Mouse (Mus musculus): ENCODE measurements around the gene Atp6v0e2.
"Not testable (repeated sequence)": the region's sequence is repeated elsewhere in the genome, so short reads cannot be mapped to it uniquely, and the experiment has no call there.

Gene Atp6v0e2

GRCm38 (mm10) chr6:48537105-48537954 lies at the start of gene Atp6v0e2:
Atp6v0e2 (plus strand) TSS chr6:48537615.
- peak; percentile 79 for DNase-seq (ENCODE audit: low spot score)

- DNase-seq (ENCODE audit: low spot score), result no peak
Observed at GRCm38 (mm10) chr6:48487747-48488725, 49.4 kb upstream of the Atp6v0e2 start.

GRCm38 (mm10) chr6:48489741-48490140 lies 47.7 kb upstream of the Atp6v0e2 start:
- no peak for DNase-seq (ENCODE audit: low spot score)

- no peak for DNase-seq (ENCODE audit: low spot score)
Observed at GRCm38 (mm10) chr6:48491361-48491760, 46.1 kb upstream of the Atp6v0e2 start.

GRCm38 (mm10) chr6:48493136-48493730 lies 44.2 kb upstream of the Atp6v0e2 start:
- no peak for DNase-seq (ENCODE audit: low spot score)

GRCm38 (mm10) chr6:48497521-48497920 lies 39.9 kb upstream of the Atp6v0e2 start:
- DNase-seq (ENCODE audit: low spot score), result no peak

- DNase-seq (ENCODE audit: low spot score), result no peak
Observed at GRCm38 (mm10) chr6:48503847-48504240, 33.6 kb upstream of the Atp6v0e2 start.

- peak; percentile 71 for DNase-seq (ENCODE audit: low spot score)
Observed at GRCm38 (mm10) chr6:48504241-48504854, 33.1 kb upstream of the Atp6v0e2 start.

- DNase-seq (ENCODE audit: low spot score), result no peak
Observed at GRCm38 (mm10) chr6:48508087-48508486, 29.3 kb upstream of the Atp6v0e2 start.

- DNase-seq (ENCODE audit: low spot score), result no peak
Observed at GRCm38 (mm10) chr6:48510426-48510825, 27.0 kb upstream of the Atp6v0e2 start.

- no peak for DNase-seq (ENCODE audit: low spot score)
Observed at GRCm38 (mm10) chr6:48511861-48512260, 25.6 kb upstream of the Atp6v0e2 start.

- DNase-seq (ENCODE audit: low spot score), result not testable (repeated sequence)
Observed at GRCm38 (mm10) chr6:48524882-48525281, 12.5 kb upstream of the Atp6v0e2 start.

GRCm38 (mm10) chr6:48527901-48528300 lies 9.5 kb upstream of the Atp6v0e2 start:
- no peak for DNase-seq (ENCODE audit: low spot score)

GRCm38 (mm10) chr6:48529261-48529660 lies 8.2 kb upstream of the Atp6v0e2 start:
- DNase-seq (ENCODE audit: low spot score), result no peak

- no peak for DNase-seq (ENCODE audit: low spot score)
Observed at GRCm38 (mm10) chr6:48529871-48530440, 7.5 kb upstream of the Atp6v0e2 start.

GRCm38 (mm10) chr6:48530862-48531261 lies 6.6 kb upstream of the Atp6v0e2 start:
- DNase-seq (ENCODE audit: low spot score), result no peak

- no peak for DNase-seq (ENCODE audit: low spot score)
Observed at GRCm38 (mm10) chr6:48533475-48533874, 3.9 kb upstream of the Atp6v0e2 start.

GRCm38 (mm10) chr6:48534913-48535312 lies 2.5 kb upstream of the Atp6v0e2 start:
- no peak for DNase-seq (ENCODE audit: low spot score)

- DNase-seq (ENCODE audit: low spot score), result no peak
Observed at GRCm38 (mm10) chr6:48536091-48536490, 1.3 kb upstream of the Atp6v0e2 start.

- DNase-seq (ENCODE audit: low spot score), result peak; percentile 75
Observed at GRCm38 (mm10) chr6:48538841-48539737, 1.7 kb downstream of the Atp6v0e2 start.

All from left cerebral cortex, adult 11 months (tissue).